Mouse (Mus musculus) liver (tissue): Measurements from ENCODE around the gene Fzd10.

Experiments
- DNase-seq: peaks from one replicate; pipeline ENCODE4 v3.0.0-alpha.2; 2020; ENCODE audit warnings: mixed read lengths

The Fzd10 gene

DNA sequence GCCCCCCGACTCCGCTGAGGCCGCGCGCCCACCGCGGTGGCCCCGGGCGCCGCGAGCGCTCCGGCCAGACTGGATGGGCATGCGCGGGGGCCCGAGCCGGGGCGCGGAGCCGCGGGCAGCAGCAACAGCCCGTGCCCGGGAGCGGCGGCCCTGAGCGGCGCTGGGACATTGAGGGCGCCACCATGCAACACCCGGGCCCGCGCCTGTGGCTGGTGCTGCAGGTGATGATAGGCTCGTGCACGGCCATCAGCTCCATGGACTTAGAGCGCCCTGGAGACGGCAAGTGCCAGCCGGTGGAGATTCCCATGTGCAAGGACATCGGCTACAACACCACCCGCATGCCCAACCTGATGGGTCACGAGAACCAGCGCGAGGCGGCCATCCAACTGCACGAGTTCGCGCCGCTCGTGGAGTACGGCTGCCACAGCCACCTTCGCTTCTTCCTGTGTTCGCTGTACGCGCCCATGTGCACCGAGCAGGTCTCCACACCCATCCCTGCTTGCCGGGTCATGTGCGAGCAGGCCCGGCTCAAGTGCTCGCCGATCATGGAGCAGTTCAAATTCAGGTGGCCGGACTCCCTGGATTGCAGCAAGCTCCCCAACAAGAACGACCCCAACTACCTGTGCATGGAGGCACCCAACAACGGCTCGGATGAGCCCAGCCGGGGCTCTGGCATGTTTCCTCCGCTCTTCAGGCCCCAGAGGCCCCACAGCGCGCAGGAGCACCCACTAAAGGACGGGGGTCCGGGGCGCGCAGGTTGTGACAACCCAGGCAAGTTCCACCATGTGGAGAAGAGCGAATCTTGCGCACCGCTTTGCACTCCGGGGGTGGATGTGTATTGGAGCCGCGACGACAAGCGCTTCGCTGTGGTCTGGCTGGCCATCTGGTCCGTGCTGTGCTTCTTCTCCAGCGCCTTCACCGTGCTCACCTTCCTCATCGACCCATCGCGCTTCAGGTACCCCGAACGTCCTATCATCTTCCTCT, 684 bp downstream of the Fzd10 start:
- DNase-seq: no peak

GRCm38 (mm10) chr5:128603693-128604092, 3.0 kb downstream of the Fzd10 start:
- no peak for DNase-seq

DNA sequence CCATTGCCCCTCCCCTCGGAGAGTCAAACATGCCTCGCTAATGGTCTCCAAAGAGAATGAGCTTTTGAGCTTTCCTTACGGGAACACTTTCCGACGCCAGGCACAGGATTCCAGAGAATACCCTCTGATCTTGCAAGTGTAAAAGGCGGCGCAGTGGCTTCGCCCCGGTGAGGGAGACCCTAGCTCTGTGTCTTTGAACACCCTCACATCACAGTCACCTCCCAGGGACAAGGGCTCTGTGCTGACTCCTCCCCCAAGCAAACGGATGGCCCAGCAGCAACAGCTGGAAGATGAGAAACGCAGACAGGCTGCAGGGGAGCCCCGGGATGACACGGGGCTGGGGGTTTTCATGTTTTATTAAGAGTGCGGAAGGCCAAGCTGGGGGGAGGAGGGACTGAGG, 6.0 kb downstream of the Fzd10 start:
- DNase-seq: no peak

- DNase-seq: no peak
Observed at GRCm38 (mm10) chr5:128609091-128609490, 8.4 kb downstream of the Fzd10 start.

- peak; percentile 30 for DNase-seq
Observed at GRCm38 (mm10) chr5:128617621-128618020, 17.0 kb downstream of the Fzd10 start.

GRCm38 (mm10) chr5:128619987-128620386, 19.3 kb downstream of the Fzd10 start:
- no peak for DNase-seq

DNA sequence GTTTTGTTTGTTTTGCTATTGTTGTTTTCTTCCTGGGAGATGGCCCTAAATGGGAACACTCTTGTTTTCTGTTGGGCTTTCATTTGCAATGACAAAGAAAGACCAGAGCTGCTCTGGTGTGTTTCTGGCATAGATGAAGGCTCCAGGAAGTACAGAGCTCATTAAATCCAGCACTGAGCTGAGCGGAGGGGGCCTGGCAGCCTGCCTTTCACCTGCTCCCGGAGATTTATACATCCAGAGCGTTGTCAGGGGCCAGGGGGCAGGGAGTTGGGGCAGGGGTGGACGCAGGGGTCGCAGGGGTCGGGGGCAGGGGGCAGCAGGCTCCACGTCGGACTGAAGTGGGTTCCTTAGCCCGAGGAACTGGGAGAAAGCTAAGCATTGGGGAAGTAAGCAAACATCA, 19.8 kb downstream of the Fzd10 start:
- DNase-seq: no peak

DNA sequence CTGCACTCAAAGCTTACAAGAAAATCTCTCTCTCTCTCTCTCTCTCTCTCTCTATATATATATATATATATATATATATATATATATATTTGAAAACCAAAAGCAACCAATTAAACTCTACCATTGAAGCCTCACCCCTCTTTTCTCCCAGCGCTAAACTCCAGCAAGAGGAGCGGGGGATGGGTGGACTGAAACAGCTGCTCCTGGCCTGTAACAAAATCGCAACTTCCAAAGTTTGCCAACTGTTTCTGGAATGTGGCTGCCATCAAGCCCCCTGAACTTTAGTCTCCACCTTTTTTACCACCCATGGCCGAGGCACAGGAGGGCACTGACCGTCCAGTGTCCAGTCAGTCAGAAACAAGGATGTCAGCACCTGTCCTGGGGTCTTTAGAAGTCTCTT, 27.1 kb downstream of the Fzd10 start:
- DNase-seq: no peak

- DNase-seq: no peak
Observed at GRCm38 (mm10) chr5:128636648-128637047, 36.0 kb downstream of the Fzd10 start.

GRCm38 (mm10) chr5:128637071-128638015, 36.7 kb downstream of the Fzd10 start:
- no peak for DNase-seq

DNA sequence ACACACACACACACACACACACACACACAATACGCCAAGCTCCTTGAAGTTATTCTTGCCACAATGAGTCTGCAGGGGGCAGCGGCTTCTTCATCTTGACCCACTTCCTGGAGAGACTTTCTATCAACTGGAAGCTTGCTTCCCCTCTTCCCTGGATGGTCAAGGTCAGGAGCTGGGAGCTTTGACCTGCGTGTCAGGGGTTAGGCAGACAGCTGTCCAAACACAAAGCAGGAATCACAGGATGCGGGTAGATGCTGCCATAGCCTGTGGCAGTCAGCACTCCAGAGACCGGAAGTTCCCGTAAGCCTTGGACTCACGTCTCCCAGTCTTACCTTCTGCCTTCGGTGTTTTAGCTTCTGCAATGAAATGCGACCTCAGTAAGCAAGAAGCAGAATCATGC, 38.1 kb downstream of the Fzd10 start:
- no peak for DNase-seq

- DNase-seq: no peak
Observed at GRCm38 (mm10) chr5:128643065-128643464, 42.4 kb downstream of the Fzd10 start.

GRCm38 (mm10) chr5:128645720-128646119, 45.1 kb downstream of the Fzd10 start:
- DNase-seq: no peak

GRCm38 (mm10) chr5:128646286-128646685, 45.6 kb downstream of the Fzd10 start:
- DNase-seq: no peak

- no peak for DNase-seq
Observed at GRCm38 (mm10) chr5:128647221-128647730, 46.6 kb downstream of the Fzd10 start.

DNA sequence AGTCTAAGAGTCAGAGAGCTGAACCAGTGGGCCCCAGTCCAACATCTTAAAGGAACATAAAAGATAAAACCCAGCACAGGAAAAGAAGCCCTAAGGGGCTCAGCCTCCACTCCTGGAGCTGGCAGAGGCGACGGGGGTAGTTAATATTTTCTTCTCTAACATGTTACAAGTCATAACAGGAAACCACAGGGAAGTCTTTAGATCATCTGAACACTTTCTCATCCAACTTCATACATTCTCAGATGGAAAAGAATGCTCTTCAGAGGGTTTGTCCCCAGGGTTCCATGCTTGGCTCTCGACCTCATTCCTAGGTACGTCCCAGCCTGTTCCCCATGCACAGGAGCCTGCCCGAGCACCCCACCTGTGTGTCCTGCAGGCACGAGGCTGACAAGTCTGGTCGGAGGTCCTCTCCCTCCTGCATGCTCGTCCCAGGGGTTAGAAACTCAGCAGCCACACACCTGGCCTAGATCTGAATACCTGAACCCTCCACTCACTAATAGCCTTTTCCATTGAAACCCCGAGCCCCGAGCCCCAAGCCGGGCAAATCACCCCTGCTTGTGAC, 48.8 kb downstream of the Fzd10 start:
- DNase-seq: no peak
